Mouse (Mus musculus): Measurements from ENCODE around the gene Bsn.

DNA sequence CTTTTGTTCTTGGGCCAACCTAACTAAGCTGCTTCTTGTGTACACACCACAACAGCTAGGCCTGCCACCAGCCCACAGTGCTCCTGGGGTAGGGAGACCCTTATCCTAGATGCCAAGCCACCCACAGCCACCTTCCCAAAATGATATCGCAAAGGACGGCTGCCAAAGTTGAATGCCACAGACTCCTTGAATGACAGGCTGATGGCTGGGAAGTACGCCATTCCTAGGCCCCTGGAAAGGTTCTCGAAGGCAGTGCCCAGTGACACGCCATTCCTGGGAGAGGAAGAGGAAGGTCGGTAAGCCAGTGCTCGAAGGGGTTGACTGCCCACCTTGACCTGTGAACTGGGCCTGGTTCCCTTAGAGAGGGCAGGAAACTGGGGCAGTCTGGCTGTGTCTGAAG lies 120.7 kb downstream of the Bsn start:
- no peak for TF ChIP-seq EP300 (IDR thresholded peaks at IDR 0.05; ENCODE audit: low read depth)
- TF ChIP-seq CTCF (IDR thresholded peaks at IDR 0.05; ENCODE audit: low read depth), result no peak

All from liver, postnatal 0 days (tissue).